Mouse (Mus musculus) embryonic fibroblast, embryonic 13.5 days (primary cell): Measurements from ENCODE around the gene Batf2. TPM values are rescaled to one million over a fixed set of nuclear protein-coding genes. Genes with fewer than 3 reads are reported as not detected.

ENCODE experiments used
- H3K27ac ChIP-seq: 2 replicates; pipeline ENCODE4 v1.5.1; 2012; ENCODE audit warnings: low read length, control low read depth, inconsistent platforms; ENCODE audit not compliant: insufficient read depth
- H3K4me1 ChIP-seq: 2 replicates; pipeline ENCODE4 v1.6.1; 2011; ENCODE audit warnings: low read length; ENCODE audit not compliant: control insufficient read depth, insufficient read depth
- H3K4me3 ChIP-seq: 2 replicates; pipeline ENCODE4 v1.5.1; 2011; ENCODE audit warnings: mild to moderate bottlenecking, control low read depth, low read length; ENCODE audit not compliant: insufficient read depth
- CTCF ChIP-seq: IDR thresholded peaks from 2 replicates; pipeline ENCODE4 v1.5.1; 2011; ENCODE audit warnings: mild to moderate bottlenecking, control low read depth, low read length, moderate library complexity, borderline replicate concordance; ENCODE audit not compliant: insufficient read depth
- POLR2A ChIP-seq: IDR thresholded peaks from 2 replicates; pipeline ENCODE4 v1.6.1; 2011; ENCODE audit warnings: low read depth, mild to moderate bottlenecking, control low read depth, low read length, moderate library complexity
- polyA plus RNA-seq: library from polyadenylated mRNA; stranded (reverse); fragments of >200 nt; gene quantifications from 2 replicates; pipeline ENCODE4 v1.2.4, GENCODE M21; 2011; ENCODE audit warnings: low read depth; ENCODE audit not compliant: missing spikeins, insufficient read length

Gene Batf2
- polyA plus RNA-seq, 1 experiment: not detected

DNA sequence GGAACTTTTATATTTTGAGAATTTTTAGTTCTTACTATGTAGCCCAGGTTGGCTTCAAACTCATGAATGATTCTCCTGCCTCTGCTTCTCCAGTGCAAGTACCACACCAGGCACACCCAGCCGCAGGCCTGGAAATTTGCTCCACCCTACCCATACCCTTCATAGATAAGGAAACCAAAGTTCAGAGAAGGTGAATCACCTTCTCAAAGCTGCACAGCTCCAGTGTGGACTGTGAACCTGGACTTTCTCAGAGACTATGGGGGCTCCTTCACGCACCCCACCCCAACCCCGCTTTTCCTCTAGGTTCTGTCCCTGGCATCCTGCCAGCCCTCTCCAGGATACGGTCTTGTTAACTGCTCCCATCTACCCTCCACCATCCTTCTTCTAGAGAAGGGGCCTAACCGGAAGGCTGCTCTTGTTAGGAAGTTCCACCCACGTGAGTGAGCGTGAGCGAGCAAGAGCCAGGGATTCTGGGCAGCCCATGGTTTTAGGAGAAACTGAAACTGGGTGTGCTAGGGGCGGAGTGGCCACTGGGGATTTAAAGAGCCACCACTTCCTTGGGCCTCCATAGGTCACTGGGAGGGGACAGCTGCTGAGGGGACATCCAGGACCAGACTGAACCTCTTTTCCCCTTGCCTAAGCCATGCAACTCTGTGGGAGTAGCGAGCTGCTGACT lies 23.2 kb downstream of the Batf2 start:
- no peak overlapping the region for H3K27ac ChIP-seq
- H3K4me3 ChIP-seq: no peak overlapping the region
- TF ChIP-seq POLR2A: no peak
- no peaks in the 10 kb centered on the region for H3K4me1 ChIP-seq

GRCm38 (mm10) chr19:6166750-6167149 lies 26.0 kb downstream of the Batf2 start:
- H3K27ac ChIP-seq: no peak overlapping the region
- no peak overlapping the region for H3K4me3 ChIP-seq
- no peaks in the 10 kb centered on the region for H3K4me1 ChIP-seq
- no peak for TF ChIP-seq CTCF
- no peak for TF ChIP-seq POLR2A

DNA sequence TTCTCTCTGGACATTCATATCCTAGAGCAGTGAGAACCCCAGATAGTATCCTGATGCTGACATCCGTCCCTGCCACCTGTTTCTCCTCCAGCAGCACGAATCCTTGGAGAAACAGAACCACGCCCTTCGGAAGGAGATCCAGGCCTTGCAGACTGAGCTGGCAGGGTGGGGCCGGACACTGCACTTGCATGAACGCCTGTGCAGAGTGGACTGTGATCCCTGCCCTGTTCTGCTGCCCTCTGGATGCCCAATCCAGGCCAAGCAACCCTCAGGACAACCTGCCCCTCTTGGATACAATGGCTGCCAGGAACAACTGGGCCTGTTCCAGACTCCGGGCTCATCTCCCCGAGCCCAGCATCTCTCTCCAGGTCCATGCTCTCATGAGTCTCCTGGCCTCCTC lies 30.4 kb downstream of the Batf2 start:
- Histone ChIP-seq H3K27ac (no peak overlapping the region), H3K4me1 (no peaks in the 10 kb centered on the region), H3K4me3 (no peak overlapping the region)
- TF ChIP-seq CTCF (no peak), POLR2A (no peak)

- Histone ChIP-seq H3K27ac (no peak overlapping the region), H3K4me3 (no peak overlapping the region), H3K4me1 (no peaks in the 10 kb centered on the region)
- TF ChIP-seq POLR2A (no peak), CTCF (no peak)
Measured at GRCm38 (mm10) chr19:6174771-6175170, 34.0 kb downstream of the Batf2 start.

DNA sequence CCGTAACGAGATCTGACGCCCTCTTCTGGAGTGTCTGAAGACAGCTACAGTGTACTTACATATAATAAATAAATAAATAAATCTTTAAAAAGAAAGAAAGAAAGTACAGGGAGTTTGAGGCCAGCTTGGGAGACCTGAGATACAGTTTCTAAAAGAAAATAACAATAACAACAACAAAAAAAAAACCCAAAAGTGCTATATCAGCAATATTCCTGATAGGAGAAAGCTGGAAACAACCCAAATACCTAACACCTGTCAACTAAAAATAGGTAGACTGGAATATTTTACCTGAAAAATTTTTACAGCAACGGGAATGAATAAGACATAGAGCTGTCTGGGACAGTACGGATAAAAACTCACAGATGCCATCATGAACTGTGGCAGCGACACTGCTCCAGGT lies 38.0 kb downstream of the Batf2 start:
- H3K4me3 ChIP-seq: no peak overlapping the region
- TF ChIP-seq POLR2A: no peak
- TF ChIP-seq CTCF: no peak
- no peak overlapping the region for H3K27ac ChIP-seq
- H3K4me1 ChIP-seq: no peaks in the 10 kb centered on the region

GRCm38 (mm10) chr19:6181629-6182028 lies 40.8 kb downstream of the Batf2 start:
- no peak for TF ChIP-seq POLR2A
- TF ChIP-seq CTCF: no peak

DNA sequence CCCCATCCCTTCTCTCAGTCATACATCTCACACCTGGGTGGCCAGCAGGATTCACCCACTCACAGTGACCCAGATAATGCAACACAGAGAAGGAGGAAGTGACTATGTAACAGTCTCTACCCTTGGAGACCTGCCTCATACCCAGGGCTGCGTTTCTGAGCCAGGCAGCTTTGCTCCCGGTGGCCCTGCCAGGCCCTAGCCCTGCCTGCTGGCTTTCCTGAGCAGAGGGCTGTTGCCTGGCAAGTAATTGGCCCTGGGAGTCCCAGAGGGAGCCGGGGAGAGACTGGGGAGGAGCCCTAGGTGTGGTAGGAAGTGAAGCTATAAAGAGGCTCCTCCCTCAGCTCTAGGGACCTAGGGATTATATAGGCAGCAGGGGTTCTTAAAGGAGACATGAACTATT lies 41.8 kb downstream of the Batf2 start:
- TF ChIP-seq POLR2A: no peak
- TF ChIP-seq CTCF: no peak
- Histone ChIP-seq H3K4me1 (no peaks in the 10 kb centered on the region), H3K4me3 (no peak overlapping the region), H3K27ac (no peak overlapping the region)

More at GRCm38 (mm10) chr19:6181629-6182028, 40.8 kb downstream of the Batf2 start:
- Histone ChIP-seq H3K4me3 (no peak overlapping the region), H3K4me1 (no peaks in the 10 kb centered on the region), H3K27ac (no peak overlapping the region)

DNA sequence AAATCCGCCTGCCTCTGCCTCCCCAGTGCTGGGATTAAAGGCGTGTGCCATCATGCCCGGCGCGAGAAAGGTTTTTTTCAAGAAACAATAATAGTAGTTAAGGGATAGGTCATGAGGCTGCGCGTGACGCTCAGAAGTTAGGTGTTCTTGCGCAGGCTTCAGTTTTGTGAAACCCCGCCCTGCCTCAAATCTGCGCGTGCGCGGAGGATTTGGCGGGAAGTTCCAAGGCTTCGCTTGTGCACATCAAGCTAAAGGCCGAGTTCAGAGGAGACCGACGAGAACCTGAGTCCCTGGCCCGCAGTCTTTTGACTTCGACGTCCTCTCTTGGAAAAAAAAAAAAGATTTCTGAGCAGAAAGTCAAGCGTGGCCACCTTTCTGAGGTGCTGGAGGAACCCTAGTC lies 43.3 kb downstream of the Batf2 start, which contains the start of gene Majin:
Gene Majin, plus strand, starts transcription at position 258 of the 400 bp plus-strand sequence.
- no peak within 1 kb of the TSS for H3K27ac ChIP-seq
- TF ChIP-seq CTCF (no peak), POLR2A (no peak)
- no peaks in the 10 kb centered on the region for H3K4me1 ChIP-seq
- H3K4me3 ChIP-seq: no peak within 1 kb of the TSS

DNA sequence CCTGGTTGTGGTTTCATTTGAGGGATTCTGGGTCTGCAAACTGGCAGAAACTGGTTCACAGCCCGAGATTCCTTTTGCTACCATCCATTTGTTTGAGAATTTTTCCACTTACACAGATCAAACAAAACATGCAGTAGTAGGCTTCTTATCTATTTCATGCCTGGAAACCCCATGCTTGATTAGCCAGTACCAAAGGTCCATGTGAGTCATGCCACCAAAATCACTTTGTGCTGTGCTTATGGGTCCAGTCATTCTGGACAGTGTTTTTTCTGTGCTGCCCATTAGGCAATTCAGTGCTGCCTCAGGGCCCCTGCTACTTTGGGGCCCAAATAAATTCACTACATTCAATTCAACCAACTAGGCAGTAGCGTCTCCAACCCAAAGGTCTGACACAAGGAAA lies 63.5 kb downstream of the Batf2 start:
- Histone ChIP-seq H3K4me1 (no peaks in the 10 kb centered on the region), H3K4me3 (no peak overlapping the region), H3K27ac (no peak overlapping the region)
- TF ChIP-seq POLR2A: no peak
- TF ChIP-seq CTCF: no peak

DNA sequence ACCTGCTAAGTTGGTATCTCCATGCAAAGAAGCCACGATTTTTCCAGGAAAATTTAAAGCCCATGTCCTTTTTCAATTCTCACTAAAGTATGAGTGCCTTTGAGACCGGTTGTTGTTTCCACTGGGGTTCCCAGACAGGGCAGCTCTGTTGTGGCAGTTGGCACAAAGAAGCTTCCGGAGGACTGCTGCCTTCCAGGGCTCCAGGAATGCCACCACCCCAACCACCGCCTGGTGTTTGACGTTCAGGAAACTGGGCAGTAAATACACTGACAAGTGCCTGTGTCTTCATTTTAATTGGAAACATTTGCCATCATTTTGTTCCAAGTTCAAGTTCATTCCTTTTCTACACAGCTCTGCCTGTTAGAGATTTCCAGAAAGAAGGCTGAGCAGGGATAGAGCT lies 65.9 kb downstream of the Batf2 start:
- H3K4me1 ChIP-seq: no peaks in the 10 kb centered on the region
- H3K27ac ChIP-seq: no peak overlapping the region
- no peak overlapping the region for H3K4me3 ChIP-seq
- TF ChIP-seq CTCF: no peak
- no peak for TF ChIP-seq POLR2A

- TF ChIP-seq POLR2A (no peak), CTCF (no peak)
- H3K27ac ChIP-seq: no peak overlapping the region
- H3K4me1 ChIP-seq: no peaks in the 10 kb centered on the region
- no peak overlapping the region for H3K4me3 ChIP-seq
Measured at GRCm38 (mm10) chr19:6216046-6216705, 75.4 kb downstream of the Batf2 start.
